Mouse (Mus musculus): ENCODE data around the gene Islr. TPM values are rescaled to one million over a fixed set of nuclear protein-coding genes. Genes with fewer than 3 reads are reported as not detected.

Gene Islr
- total RNA-seq, 2 experiments from 2014 or later, result 11.3 to 15.0 TPM

DNA sequence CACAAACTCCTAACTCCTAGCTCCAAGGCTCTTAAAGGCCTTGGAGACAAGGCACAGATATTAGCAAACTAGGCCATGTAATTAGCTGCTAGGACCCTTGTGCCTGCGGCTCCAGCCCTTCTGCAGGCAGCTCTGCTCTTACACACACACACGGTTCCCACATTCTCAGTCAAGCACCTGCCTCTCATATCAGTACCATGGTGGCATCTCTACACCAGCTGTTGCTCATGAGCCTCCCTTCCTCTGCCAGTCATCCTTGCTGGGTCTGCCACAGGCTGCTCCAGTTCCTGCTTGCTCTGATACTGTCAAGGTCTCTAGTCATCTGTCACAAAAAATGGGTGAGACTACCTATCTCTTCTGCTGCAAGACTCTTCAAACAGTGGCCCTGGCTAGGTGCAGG lies 20.2 kb upstream of the Islr start:
- no peak for DNase-seq (ENCODE audit: extremely low spot score in 1 of 2, low spot score in 1 of 2)

DNA sequence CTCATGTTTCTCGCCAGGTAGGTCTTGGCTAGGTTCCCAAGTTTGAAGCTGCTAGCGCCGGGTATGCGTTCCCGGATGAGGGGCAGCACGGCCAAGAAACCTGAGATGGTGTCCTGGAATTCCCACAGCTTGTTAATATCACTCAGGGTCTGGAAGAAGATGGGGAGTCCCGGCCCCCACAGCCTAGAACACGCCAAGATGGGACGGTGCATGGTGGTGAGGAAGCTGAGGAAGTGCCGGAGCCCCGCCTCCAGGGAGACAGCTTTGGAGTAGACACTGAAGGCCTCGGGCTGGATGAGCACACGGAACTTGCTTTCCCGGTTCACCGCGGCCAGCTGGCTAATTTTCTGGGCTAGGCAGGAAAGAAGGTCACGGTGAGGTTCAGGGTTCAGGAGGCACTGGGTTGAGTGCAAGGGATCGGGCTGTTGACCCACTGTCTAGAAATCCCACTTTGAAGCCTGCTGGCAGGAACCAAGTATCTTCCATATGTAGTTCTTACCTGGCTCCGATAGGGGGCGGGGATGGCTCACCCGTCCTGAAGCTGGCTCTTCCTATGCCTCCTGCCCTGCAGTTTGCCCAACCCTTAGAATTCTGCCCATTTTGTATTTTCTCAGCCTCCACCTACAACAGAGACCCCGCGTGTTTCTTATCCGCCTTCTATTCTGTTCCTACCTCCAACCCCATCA lies 16.3 kb upstream of the Islr start:
- peak in 1 of 2 experiments; percentile 36 for DNase-seq (ENCODE audit: extremely low spot score in 1 of 2, low spot score in 1 of 2)

DNA sequence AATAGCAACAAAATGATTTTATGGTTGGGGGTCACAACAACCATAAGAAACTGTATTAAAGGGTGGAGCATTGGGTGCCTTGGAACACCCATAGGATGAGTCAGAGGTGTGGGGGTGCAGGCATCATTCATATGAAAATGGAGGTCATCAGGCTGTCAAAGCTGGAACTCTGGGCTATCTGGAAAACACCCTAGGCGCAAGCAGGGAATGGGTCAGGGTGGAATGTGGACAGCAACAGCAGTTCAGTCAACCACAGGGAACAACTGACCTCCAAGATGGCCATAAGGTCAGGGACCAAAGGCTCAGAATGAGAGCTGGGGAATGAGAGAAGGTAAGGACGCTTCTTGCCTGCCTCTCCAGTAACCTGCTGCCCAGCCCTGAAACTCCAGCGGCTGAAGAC lies 14.4 kb upstream of the Islr start:
- DNase-seq (ENCODE audit: extremely low spot score in 1 of 2, low spot score in 1 of 2), result no peak

DNA sequence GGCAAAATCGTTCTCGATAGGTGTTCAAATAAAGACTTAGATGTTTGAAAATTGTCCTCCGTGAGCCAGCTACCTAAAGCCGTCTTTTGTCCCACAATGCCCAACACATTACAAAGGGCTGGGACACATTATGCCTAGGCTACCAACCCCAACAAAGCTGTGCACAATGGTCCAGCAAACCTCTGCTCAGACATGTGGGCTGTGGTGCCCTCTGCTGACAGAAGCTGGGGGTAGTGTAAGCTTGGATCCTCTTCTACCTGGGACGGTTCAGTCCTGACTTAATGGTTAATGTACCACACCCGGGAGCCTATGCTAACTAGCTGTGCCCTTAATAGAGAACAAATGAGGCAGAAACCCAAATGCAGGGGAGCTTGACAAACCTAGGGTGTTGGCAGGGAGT lies 12.3 kb upstream of the Islr start:
- peak in 1 of 2 experiments; percentile 65 for DNase-seq (ENCODE audit: extremely low spot score in 1 of 2, low spot score in 1 of 2)

DNA sequence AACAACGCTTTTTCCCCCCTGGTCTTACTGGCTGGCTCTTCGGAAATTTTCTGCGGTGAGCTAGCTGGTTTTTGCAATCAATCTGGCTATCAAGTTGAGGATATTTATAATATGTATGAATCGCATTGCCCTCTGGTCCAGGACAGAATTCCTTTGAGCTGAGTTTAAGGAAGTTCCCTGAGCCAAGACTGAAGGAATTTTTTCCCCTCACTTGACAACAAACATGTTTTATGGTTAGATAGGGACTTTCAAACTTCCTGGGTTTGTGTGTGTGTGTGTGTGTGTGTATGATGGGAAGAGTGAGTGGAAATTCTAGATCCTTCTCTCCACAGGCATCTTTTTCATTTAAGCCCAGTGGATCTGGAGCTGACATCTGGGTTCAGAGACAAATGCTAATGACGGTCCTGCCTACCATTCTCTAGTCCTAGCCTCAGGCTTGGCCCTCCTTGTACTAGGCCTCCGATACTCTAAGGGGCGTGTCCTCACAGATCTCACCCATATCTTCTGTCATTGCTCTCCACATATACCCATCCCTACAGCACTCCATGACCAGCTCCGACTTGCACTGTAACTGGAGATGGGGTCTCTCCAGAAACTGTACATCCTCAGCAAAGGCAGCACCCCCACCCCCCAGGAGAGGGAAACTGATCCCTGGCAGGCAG lies 10.5 kb upstream of the Islr start:
- no peak for DNase-seq (ENCODE audit: extremely low spot score in 1 of 2, low spot score in 1 of 2)

DNA sequence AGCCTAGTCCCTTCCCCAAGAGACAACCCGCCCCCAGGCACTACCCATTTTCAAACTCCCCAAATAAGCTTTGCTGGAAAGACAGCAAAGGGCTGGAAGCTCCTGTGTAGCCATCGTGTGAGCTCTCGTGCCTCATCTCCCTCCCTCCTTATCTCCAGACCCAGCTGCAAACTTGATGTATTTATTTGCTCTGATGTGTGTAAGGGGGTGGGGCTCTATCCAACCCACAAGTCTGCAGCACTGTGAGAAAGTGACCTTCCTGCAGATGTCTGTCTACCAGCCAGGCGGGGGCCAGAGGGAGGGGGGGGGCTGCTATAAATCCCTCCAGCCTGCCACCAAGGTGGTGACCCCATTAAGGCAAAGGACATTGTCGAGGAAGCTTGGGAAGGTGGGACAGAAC lies 9.8 kb upstream of the Islr start:
- DNase-seq (ENCODE audit: extremely low spot score in 1 of 2, low spot score in 1 of 2), result no peak

DNA sequence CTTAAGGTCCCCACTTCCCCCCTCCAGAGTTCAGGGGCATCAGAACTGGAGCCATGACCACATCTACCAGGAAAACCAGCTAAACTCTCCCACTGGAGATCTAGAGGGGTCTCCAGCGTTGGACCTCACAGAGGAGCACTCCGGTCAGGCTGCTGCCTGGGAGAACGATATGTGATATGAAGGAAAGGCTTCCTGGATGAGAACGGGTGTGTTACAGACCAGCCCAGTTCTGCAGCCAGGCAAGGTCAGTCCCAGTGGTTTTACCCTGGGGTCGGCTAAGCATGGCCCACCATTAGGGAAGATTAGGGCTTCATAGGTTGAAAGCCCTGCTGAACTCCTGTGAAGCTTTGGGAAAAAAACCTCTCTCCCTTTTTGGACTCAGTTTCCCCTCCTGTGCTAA lies 9.3 kb upstream of the Islr start:
- no peak for DNase-seq (ENCODE audit: extremely low spot score in 1 of 2, low spot score in 1 of 2)

DNA sequence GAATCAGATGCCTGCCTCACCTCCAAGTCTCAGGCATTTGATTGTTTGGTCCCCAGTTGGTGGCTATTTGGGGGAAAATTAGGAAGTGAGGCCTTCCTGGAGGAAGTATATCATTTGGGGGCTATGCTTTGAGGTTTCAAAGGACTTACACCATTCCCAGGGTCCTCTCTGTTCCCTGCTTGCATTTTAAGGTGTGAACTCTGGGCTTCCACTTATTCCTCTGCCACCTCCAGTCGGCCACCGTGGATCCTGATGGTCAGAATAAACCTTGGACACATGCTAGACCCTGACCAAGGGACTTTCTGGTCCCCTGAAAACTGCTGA lies 6.2 kb upstream of the Islr start:
- DNase-seq (ENCODE audit: extremely low spot score in 1 of 2, low spot score in 1 of 2), result no peak

DNA sequence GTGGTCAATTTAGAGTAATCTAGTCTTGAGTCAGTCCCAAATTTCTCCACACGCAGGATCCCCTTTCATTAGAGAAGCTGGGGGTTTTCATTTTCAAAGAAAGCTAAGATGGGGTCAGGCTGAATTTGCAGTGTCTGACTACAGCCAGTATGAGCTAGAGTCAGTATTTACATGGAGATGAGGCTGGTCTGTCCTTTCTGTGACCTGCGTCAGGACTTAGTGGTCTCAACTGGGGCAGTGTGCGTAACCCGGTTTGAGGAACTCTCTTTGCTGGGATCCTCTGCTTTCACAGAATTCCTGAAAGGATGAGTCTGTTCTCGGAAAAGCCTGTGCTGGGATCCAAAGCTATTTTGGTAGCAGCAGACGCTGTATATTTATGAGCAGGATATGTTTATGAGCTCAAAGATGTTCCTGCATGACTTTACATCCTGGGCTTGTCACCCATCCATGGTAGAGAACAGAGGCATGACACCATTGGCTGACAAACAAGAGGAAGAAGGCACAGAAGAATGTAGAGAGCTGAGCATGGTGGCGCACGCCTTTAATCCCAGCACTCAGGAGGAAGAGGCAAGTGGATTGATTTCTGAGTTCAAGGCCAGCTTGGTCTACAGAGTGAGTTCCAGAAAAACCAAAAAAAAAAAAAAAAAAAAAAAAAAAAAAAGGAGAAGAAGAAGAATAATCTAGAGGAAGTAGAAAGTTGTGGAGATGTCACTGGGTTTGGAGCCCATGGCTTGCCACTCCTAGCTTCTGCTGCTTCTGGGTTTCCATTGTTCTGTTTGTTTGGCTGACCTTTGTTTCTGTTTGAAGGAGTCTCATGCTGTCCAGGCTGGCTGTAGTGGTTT lies 5.6 kb upstream of the Islr start:
- no peak for DNase-seq (ENCODE audit: extremely low spot score in 1 of 2, low spot score in 1 of 2)

DNA sequence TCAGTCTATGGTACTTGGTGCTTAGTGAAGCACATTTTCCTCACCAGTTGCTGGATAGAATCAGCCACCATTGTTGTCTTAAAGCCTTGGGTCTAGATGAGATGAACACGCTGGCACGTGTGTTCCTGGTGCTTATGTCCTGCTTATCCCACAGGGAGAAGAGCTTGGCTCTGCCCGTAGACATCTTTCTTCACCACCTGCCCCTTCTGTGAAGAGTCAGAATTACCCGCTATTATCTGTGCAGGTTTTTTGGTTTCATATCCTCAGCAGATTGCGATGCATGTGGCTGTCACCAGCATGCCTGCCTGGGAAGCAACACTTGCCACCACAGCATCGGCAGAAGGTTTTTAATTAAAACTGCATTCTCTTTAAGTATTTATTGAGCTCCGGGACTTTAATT lies 1.9 kb upstream of the Islr start:
- peak in 1 of 2 experiments; percentile 20 for DNase-seq (ENCODE audit: extremely low spot score in 1 of 2, low spot score in 1 of 2)

DNA sequence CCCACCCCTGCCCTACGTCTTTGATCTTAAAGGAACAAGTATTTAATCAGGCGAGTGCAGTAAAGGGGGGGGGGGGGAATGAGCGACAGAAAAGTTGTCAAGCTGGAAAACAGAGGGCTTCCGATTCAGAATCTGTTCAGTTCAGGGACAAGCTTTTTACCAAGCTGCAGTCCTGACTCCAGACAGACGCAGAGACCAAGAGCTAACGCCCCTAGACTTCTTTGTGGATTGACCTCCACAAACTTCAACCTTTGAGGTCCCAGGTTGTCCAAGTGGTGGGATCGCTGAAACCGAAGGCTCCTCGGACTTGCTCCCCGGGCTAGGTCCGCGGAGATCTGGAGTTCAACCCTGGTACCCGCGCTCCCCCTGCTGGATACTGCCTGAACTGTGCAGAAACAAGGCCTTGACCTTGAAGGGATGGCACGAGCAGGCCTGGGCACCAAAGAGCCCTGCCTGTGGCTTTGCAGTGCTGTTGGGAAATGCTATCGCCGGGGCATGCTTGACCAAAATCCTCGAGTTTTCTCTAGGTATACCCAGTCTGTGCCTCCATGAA lies 418 bp upstream of the Islr start:
- peak; percentile 92 to 98 for DNase-seq (ENCODE audit: extremely low spot score in 1 of 2, low spot score in 1 of 2)

DNA sequence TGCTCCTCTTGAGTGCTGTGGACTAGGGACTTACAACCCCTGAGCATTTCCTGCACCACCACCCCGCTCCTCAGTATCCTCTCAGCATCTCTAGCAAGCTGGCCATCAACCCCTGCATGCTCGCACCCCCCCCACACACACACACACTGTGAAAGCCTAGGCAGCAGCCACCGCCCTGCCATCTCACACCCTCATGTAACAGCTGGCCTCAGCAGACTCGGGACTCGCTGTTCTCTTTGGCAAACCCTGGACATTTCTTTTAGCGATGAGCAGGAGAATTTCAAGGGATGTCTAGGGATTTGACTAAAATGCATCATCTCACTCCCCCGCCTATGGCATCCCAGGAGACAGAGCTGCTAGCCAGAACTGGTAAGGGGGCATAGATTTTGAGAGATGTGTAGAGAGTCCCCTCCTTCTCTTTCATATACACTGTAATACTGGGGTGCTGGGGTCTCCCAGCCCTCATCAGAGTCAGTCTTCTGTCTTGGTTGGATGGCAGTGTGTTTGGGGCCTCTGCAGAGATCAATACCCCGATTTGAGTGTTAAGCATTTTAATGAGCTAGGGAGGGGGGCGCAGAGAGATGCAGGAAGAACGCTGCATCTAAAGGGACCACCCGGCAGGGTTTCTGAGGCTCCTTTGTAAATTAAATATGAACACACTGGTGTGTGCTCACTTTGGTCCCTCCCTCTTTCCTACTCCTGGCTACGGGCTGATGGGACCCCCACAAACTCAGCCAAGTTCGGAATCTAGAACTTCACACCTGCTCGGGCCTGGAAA lies 1.2 kb downstream of the Islr start:
- DNase-seq (ENCODE audit: extremely low spot score in 1 of 2, low spot score in 1 of 2), result no peak

DNA sequence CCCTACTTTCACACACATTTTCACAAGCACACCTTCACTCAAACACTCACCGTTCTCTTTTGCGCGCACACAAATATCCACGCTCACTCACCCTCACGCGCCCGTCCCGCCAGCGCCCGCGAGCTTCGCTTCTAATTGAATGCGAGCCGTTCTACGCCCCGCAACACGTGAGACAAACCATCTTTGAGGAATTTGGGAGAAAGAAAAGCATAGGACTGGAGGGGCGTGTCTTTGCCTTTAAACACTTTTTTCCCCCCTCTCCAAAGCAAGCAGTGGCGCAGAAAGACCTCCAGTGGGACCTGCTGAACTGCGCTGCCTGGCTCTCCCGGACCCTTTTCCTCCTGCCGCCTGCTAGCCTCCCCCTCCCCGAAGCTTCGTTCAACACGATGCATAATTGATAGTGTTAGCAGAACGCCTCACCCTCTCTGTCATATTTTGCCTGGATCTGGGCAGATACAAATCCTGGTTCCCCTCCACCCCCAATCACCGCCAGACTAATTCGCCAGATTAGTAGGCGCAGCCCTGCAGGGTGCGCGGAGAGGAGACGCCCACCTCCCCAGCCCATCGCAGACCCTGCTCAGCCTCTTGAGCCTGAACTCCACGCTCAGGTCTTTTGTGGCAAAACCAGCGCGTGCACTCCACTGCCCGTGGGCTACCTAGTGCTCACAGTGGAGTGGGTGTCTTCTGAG lies 2.1 kb downstream of the Islr start:
- peak in 1 of 2 experiments; percentile 35 for DNase-seq (ENCODE audit: extremely low spot score in 1 of 2, low spot score in 1 of 2)

DNA sequence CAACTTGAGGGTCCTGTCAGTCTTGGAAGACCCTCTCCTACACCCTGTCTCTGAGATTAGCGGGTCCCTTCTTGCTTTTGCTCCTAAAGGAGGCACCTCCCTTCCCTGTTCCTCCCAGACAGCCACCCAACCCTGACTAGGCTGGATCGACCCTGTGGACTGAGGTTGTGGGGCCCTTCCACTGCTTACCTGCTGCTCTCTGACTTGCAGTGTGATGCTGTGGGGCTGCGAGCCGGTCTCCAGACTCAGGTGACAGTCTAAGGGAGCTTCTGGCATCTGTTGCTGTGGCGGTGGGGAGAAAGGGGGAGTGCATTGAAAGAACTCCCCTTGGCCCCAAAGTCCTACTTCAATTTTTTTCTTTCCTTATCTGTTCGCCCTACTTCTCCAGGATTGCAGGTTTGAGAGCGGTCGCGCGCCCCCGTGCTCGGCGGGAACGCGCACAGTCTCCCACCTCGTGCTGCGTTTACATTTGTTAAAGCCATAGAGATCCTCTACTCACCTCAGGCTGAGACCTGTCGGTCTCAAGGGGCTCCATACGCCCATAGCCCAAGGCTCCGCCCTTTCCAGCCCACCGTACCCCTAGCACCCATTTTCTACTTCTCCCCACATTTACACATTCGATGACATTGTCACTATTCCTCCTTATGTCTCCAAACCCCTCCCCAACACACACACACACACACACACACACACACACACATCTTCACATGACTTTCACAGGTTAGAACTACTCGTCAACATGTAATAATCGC lies 2.8 kb downstream of the Islr start:
- DNase-seq (ENCODE audit: extremely low spot score in 1 of 2, low spot score in 1 of 2), result peak in 1 of 2 experiments; percentile 40

DNA sequence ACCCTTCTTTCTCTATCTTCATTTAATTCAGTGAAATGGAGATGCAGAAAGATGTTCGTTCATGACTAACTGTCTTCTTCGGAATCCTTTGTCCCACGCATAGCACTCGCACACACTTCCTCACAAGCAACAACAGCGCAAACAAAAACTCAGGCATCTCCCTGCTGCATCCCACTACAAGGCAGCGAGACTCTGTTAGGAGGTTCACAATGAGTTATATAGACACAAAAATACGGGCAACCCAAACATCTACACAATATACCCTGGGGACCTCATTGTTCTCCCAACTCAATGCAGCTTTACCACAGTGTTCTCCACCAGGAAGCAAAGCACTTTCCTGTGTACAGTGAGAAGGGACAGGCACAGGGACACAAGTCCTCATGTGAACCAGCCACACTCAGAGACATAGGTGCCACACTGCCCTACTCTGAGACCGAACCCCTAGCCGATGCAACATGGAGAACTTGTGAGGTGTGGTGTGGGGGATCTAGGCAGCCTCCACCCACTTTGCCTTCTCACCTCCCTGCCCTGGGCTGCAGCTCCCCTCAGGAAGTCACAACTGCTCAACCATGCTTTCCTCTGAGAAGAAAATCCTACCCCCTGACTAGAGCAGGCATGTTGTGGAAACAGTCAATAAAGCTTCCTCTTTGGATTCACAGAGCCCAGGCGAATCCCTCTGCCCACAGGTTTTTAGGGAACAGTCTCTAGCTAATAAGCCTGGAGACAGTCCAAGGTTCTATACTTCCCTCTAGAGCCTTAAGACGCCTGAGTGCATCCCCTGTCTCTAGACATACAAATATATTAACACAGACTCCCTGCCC lies 3.6 kb downstream of the Islr start:
- no peak for DNase-seq (ENCODE audit: extremely low spot score in 1 of 2, low spot score in 1 of 2)

DNA sequence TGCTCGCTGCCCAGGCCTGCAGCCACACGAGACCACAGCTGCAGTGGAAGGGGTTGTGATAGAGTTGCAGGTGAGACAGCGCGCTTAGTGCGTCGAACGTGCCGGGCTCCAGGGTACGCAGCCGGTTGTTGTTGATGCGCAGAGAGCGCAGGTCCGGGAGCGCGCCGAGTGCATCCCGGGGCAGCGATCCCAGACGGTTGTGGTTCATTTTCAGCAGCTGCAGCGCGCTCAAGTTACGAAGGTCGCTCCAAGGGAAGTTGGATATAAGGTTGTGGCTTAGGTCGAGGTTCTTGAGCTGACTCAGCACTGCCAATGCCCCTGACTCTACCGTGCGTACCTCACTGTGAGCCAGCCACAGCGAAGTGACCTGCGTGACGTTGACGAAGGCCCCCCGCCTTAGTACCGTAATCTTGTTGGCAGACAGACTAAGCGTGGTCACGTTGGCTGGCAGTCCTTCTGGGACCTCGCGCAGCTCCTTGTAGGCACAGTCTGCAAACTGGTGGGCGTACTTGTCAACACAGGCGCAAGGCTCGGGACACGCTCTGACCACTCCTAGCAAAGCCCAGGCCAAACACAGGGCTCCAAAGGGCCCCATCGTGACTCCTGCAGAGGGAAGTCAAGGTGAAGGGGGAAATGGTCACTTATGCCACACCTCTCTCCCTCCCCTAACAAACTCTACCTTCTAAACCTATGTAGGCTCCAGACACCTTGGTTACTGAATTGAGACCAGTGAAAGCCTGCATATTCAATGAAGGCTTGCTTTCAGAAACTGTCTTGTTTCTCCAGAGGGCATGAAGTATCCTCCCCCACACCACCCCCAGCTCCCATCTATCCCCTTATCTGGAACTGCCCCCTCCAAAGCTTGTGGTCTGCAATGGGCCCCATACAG lies 4.5 kb downstream of the Islr start:
- peak; percentile 21 to 36 for DNase-seq (ENCODE audit: extremely low spot score in 1 of 2, low spot score in 1 of 2)

DNA sequence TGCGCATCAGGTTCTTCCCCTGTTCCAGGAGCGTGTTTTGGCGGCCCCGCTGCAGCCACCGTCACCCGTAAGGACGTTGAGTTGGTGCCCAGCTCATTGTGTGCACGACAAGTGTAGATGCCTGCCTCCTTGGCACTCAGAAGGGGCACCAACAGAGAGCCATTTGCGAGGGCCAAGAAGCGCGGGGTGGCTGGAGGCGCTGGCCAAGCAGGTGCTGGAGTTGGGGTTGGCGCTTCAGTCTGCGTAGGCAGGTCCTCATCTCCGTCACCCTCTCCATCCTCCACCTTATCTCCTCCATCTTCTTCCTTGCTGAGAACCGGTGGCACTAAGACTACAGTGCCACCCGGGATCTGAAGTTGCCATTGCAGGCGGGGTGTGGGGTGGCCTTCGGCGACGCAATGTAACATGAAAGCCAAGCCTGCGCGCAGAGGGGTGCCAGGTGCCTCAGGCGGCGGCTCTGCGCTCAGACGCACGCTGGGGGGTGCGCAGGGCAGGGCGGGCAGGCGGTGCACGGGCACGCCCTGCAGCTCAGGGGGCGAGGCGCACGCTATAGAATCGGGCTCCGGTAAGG lies 5.2 kb downstream of the Islr start:
- peak in 1 of 2 experiments; percentile 22 for DNase-seq (ENCODE audit: extremely low spot score in 1 of 2, low spot score in 1 of 2)
